Mouse (Mus musculus) midbrain, embryonic 12.5 days (tissue): ENCODE measurements around the gene Peli2. TPM values are rescaled to one million over a fixed set of nuclear protein-coding genes. Genes with fewer than 3 reads are reported as not detected.
A peak's percentile ranks its signal among the peaks of the same experiment; 100 is the strongest.

Source experiments
- ATAC-seq: fragments of 200-750 bp; cut with Nextera tagmentation; 2 replicates; pipeline ENCODE4 v1.8.0; 2017; ENCODE audit warnings: low read depth, moderate TSS enrichment, moderate library complexity; ENCODE audit not compliant: low FRiP score
- H3K27ac ChIP-seq: fragments of 300-500 bp; sonication (generic); replicated peaks from 2 replicates; pipeline ENCODE4 v1.5.1; 2016; ENCODE audit warnings: mild to moderate bottlenecking
- H3K27me3 ChIP-seq: fragments of 300-500 bp; sonication (generic); 2 replicates; pipeline ENCODE4 v1.6.1; 2016; ENCODE audit warnings: mild to moderate bottlenecking
- H3K36me3 ChIP-seq: fragments of 300-500 bp; sonication (generic); 2 replicates; pipeline ENCODE4 v1.6.1; 2016
- H3K4me1 ChIP-seq: fragments of 300-500 bp; sonication (generic); 2 replicates; pipeline ENCODE4 v1.6.1; 2016
- H3K4me2 ChIP-seq: fragments of 300-500 bp; sonication (generic); replicated peaks from 2 replicates; pipeline ENCODE4 v1.6.1; 2016; ENCODE audit warnings: mild to moderate bottlenecking, moderate library complexity
- H3K4me3 ChIP-seq: fragments of 300-500 bp; sonication (generic); 2 replicates; pipeline ENCODE4 v1.5.1; 2016; ENCODE audit warnings: mild to moderate bottlenecking
- H3K9ac ChIP-seq: fragments of 300-500 bp; sonication (generic); replicated peaks from 2 replicates; pipeline ENCODE4 v1.6.1; 2016; ENCODE audit warnings: mild to moderate bottlenecking, moderate library complexity
- H3K9me3 ChIP-seq: fragments of 300-500 bp; sonication (generic); 2 replicates; pipeline ENCODE4 v1.6.1; 2016; ENCODE audit warnings: mild to moderate bottlenecking
- WGBS: fragments of 180-500 bp; shearing (Covaris S2); methylation state at CpG from one replicate; pipeline ENCODE4 v1.1.7; 2016; 5-methylcytosine and 5-hydroxymethylcytosine counted together
- polyA plus RNA-seq: library from polyadenylated mRNA; unstranded; fragments of >200 nt; fragmentation: Nextera tagmentation; extraction: Ambion mirVana; gene quantifications from 2 replicates; pipeline ENCODE4 v1.2.1, GENCODE M21; 2016

Gene Peli2
- polyA plus RNA-seq, 1 experiment from 2014 or later, result 15.9 TPM

GRCm38 (mm10) chr14:48099354-48099753 lies 21.3 kb upstream of the Peli2 start:
- H3K4me2 ChIP-seq, result no peak overlapping the region
- H3K36me3 ChIP-seq, result no peaks in the 10 kb centered on the region
- no peak overlapping the region for H3K27ac ChIP-seq
- H3K27me3 ChIP-seq, result no peaks in the 10 kb centered on the region
- H3K9ac ChIP-seq, result no peak overlapping the region
- 45% methylated on average over 1 of the region's 1 CpGs for WGBS
- no peak for ATAC-seq
- no peaks in the 10 kb centered on the region for H3K4me1 ChIP-seq
- no peaks in the 10 kb centered on the region for H3K9me3 ChIP-seq
- no peak overlapping the region for H3K4me3 ChIP-seq

GRCm38 (mm10) chr14:48106453-48106852 lies 14.2 kb upstream of the Peli2 start:
- ATAC-seq, result no peak
- Histone ChIP-seq H3K4me2 (no peak overlapping the region), H3K4me3 (no peak overlapping the region), H3K36me3 (no peaks in the 10 kb centered on the region), H3K27me3 (no peaks in the 10 kb centered on the region), H3K9ac (no peak overlapping the region), H3K9me3 (0 out of 2 replicates have a peak, but pooled peaks cover 4% of the 10 kb centered on the region), H3K4me1 (no peaks in the 10 kb centered on the region), H3K27ac (no peak overlapping the region)
- 93% methylated on average over 7 of the region's 7 CpGs for WGBS

- Histone ChIP-seq H3K9ac (no peak overlapping the region), H3K36me3 (no peaks in the 10 kb centered on the region), H3K27me3 (no peaks in the 10 kb centered on the region), H3K27ac (no peak overlapping the region), H3K4me1 (peaks cover 29% of the 10 kb centered on the region), H3K9me3 (no peaks in the 10 kb centered on the region), H3K4me2 (no peak overlapping the region), H3K4me3 (no peak overlapping the region)
- 82% methylated on average over 5 of the region's 5 CpGs for WGBS
- ATAC-seq, result no peak
Observed at GRCm38 (mm10) chr14:48117986-48118385, 2.6 kb upstream of the Peli2 start.

GRCm38 (mm10) chr14:48119012-48119647 lies 1.5 kb upstream of the Peli2 start:
- no peaks in the 10 kb centered on the region for H3K36me3 ChIP-seq
- no peaks in the 10 kb centered on the region for H3K27me3 ChIP-seq
- no peaks in the 10 kb centered on the region for H3K9me3 ChIP-seq
- WGBS, result 4% methylated on average over 9 of the region's 9 CpGs
- H3K4me3 ChIP-seq, result 0 out of 2 replicates have a peak overlapping the region, but pooled peaks have one; percentile 10
- peak overlapping the region; percentile 58 for H3K27ac ChIP-seq
- peaks cover 39% of the 10 kb centered on the region for H3K4me1 ChIP-seq
- peak overlapping the region; percentile 91 for H3K4me2 ChIP-seq
- H3K9ac ChIP-seq, result no peak overlapping the region; the same call in 1 of the 2 replicates
- ATAC-seq, result peak; percentile 10; the same call in 1 of the 2 replicates

- H3K27me3 ChIP-seq, result no peaks in the 10 kb centered on the region
- no peak for ATAC-seq
- H3K9me3 ChIP-seq, result no peaks in the 10 kb centered on the region
- no peak overlapping the region for H3K9ac ChIP-seq
- H3K4me2 ChIP-seq, result peak overlapping the region; percentile 91
- H3K36me3 ChIP-seq, result no peaks in the 10 kb centered on the region
- WGBS, result 7% methylated on average over 17 of the region's 17 CpGs
- H3K27ac ChIP-seq, result no peak overlapping the region
- H3K4me3 ChIP-seq, result peak overlapping the region; percentile 28
- H3K4me1 ChIP-seq, result peaks cover 45% of the 10 kb centered on the region
Observed at GRCm38 (mm10) chr14:48119648-48120270, 864 bp upstream of the Peli2 start.

- Histone ChIP-seq H3K4me1 (peaks cover 51% of the 10 kb centered on the region), H3K9ac (peak overlapping the region; percentile 92; the same call in 1 of the 2 replicates), H3K4me3 (peak overlapping the region; percentile 87), H3K27me3 (peaks cover 4% of the 10 kb centered on the region; the same call in 1 of the 2 replicates), H3K27ac (no peak overlapping the region), H3K4me2 (peak overlapping the region; percentile 91), H3K36me3 (no peaks in the 10 kb centered on the region), H3K9me3 (no peaks in the 10 kb centered on the region)
- no peak; the same call in 1 of the 2 replicates for ATAC-seq
- WGBS, result 0% methylated on average over 10 of the region's 10 CpGs
Observed at GRCm38 (mm10) chr14:48120443-48120751, 226 bp upstream of the Peli2 start.

- H3K4me2 ChIP-seq, result peak overlapping the region; percentile 91
- under 1% methylated on average over 32 of the region's 32 CpGs for WGBS
- H3K9ac ChIP-seq, result peak overlapping the region; percentile 92
- H3K9me3 ChIP-seq, result no peaks in the 10 kb centered on the region
- peak overlapping the region; percentile 87 for H3K4me3 ChIP-seq
- H3K27me3 ChIP-seq, result peaks cover 4% of the 10 kb centered on the region; the same call in 1 of the 2 replicates
- H3K27ac ChIP-seq, result peak overlapping the region; percentile 92
- no peaks in the 10 kb centered on the region for H3K36me3 ChIP-seq
- peaks cover 55% of the 10 kb centered on the region for H3K4me1 ChIP-seq
- ATAC-seq, result peak; percentile 36
Observed at GRCm38 (mm10) chr14:48121529-48122517, 1.2 kb downstream of the Peli2 start.

- Histone ChIP-seq H3K27me3 (peaks cover 13% of the 10 kb centered on the region), H3K36me3 (no peaks in the 10 kb centered on the region), H3K9me3 (no peaks in the 10 kb centered on the region), H3K27ac (no peak overlapping the region), H3K4me1 (peaks cover 58% of the 10 kb centered on the region), H3K9ac (no peak overlapping the region), H3K4me3 (no peak overlapping the region), H3K4me2 (0 out of 2 replicates have a peak overlapping the region, but pooled peaks have one; percentile 2)
- no peak for ATAC-seq
- 55% methylated on average over 5 of the region's 5 CpGs for WGBS
Observed at GRCm38 (mm10) chr14:48124011-48124410, 3.4 kb downstream of the Peli2 start.

- no peak overlapping the region for H3K4me2 ChIP-seq
- H3K9me3 ChIP-seq, result no peaks in the 10 kb centered on the region
- H3K4me3 ChIP-seq, result no peak overlapping the region
- no peak for ATAC-seq
- no peak overlapping the region for H3K9ac ChIP-seq
- WGBS, result 67% methylated on average over 4 of the region's 4 CpGs
- H3K27ac ChIP-seq, result no peak overlapping the region
- peaks cover 16% of the 10 kb centered on the region for H3K27me3 ChIP-seq
- H3K36me3 ChIP-seq, result 0 out of 2 replicates have a peak, but pooled peaks cover 3% of the 10 kb centered on the region
- peaks cover 51% of the 10 kb centered on the region for H3K4me1 ChIP-seq
Observed at GRCm38 (mm10) chr14:48124816-48125215, 4.2 kb downstream of the Peli2 start.

- WGBS, result 80% methylated on average over 6 of the region's 6 CpGs
- H3K9me3 ChIP-seq, result no peaks in the 10 kb centered on the region
- H3K27me3 ChIP-seq, result peaks cover 16% of the 10 kb centered on the region
- H3K4me2 ChIP-seq, result no peak overlapping the region
- H3K9ac ChIP-seq, result no peak overlapping the region
- 0 out of 2 replicates have a peak, but pooled peaks cover 3% of the 10 kb centered on the region for H3K36me3 ChIP-seq
- H3K27ac ChIP-seq, result no peak overlapping the region
- peaks cover 50% of the 10 kb centered on the region for H3K4me1 ChIP-seq
- ATAC-seq, result no peak
- no peak overlapping the region for H3K4me3 ChIP-seq
Observed at GRCm38 (mm10) chr14:48125971-48126370, 5.3 kb downstream of the Peli2 start.

GRCm38 (mm10) chr14:48126931-48127330 lies 6.3 kb downstream of the Peli2 start:
- Histone ChIP-seq H3K4me3 (no peak overlapping the region), H3K4me1 (peaks cover 58% of the 10 kb centered on the region), H3K27ac (no peak overlapping the region), H3K4me2 (no peak overlapping the region), H3K36me3 (0 out of 2 replicates have a peak, but pooled peaks cover 3% of the 10 kb centered on the region), H3K9ac (no peak overlapping the region), H3K9me3 (no peaks in the 10 kb centered on the region), H3K27me3 (peaks cover 19% of the 10 kb centered on the region)
- ATAC-seq, result no peak
- WGBS, result 68% methylated on average over 4 of the region's 4 CpGs
